Mouse (Mus musculus): ENCODE measurements around the gene Ceacam16. TPM values are rescaled to one million over a fixed set of nuclear protein-coding genes. Genes with fewer than 3 reads are reported as not detected.

Gene Ceacam16
- polyA plus RNA-seq, 1 experiment = 21.7 TPM

- WGBS = 6% methylated on average over 15 of the region's 15 CpGs
- Histone ChIP-seq H3K4me1 (ENCODE audit: control insufficient read depth, insufficient read depth, insufficient read length) (peaks cover 25% of the 10 kb centered on the region; the same call in 1 of the 2 replicates), H3K36me3 (ENCODE audit: control insufficient read depth, insufficient read depth, low read length) (no peaks in the 10 kb centered on the region), H3K27ac (ENCODE audit: insufficient read depth, low read length) (peak overlapping the region; percentile 78), H3K4me3 (ENCODE audit: extremely low read depth, insufficient read depth, insufficient read length) (no peak overlapping the region), H3K27me3 (ENCODE audit: control insufficient read depth, insufficient read depth, low read length) (no peaks in the 10 kb centered on the region)
- peak; percentile 25 to 62 for DNase-seq (ENCODE audit: low read depth in 1 of 2, low spot score in 2 of 2)
- TF ChIP-seq CTCF (IDR thresholded peaks at IDR 0.05; ENCODE audit: extremely low read depth, insufficient read depth, insufficient read length, insufficient replicate concordance) (no peak), POLR2A (IDR thresholded peaks at IDR 0.05; ENCODE audit: low read depth, low read length) (no peak)
These were observed 16.5 kb downstream of the Ceacam16 start for GRCm38 (mm10) chr7:19844521-19845171.

GRCm38 (mm10) chr7:19843561-19843960 is 17.5 kb downstream of the Ceacam16 start:
- Histone ChIP-seq H3K27ac (ENCODE audit: insufficient read depth, low read length) (peak overlapping the region; percentile 37; the same call in 1 of the 2 replicates), H3K27me3 (ENCODE audit: control insufficient read depth, insufficient read depth, low read length) (no peaks in the 10 kb centered on the region), H3K36me3 (ENCODE audit: control insufficient read depth, insufficient read depth, low read length) (no peaks in the 10 kb centered on the region), H3K4me3 (ENCODE audit: extremely low read depth, insufficient read depth, insufficient read length) (no peak overlapping the region), H3K4me1 (ENCODE audit: control insufficient read depth, insufficient read depth, insufficient read length) (peaks cover 25% of the 10 kb centered on the region; the same call in 1 of the 2 replicates)
- WGBS = 12% methylated on average over 11 of the region's 11 CpGs
- TF ChIP-seq CTCF (IDR thresholded peaks at IDR 0.05; ENCODE audit: extremely low read depth, insufficient read depth, insufficient read length, insufficient replicate concordance) = peak; percentile 86
- TF ChIP-seq POLR2A (IDR thresholded peaks at IDR 0.05; ENCODE audit: low read depth, low read length) = no peak
- peak; percentile 41 to 75 for DNase-seq (ENCODE audit: low read depth in 1 of 2, low spot score in 2 of 2)

GRCm38 (mm10) chr7:19842885-19843504 is 18.1 kb downstream of the Ceacam16 start:
- H3K4me3 ChIP-seq (ENCODE audit: extremely low read depth, insufficient read depth, insufficient read length) = no peak overlapping the region
- 69% methylated on average over 19 of the region's 19 CpGs for WGBS
- TF ChIP-seq CTCF (IDR thresholded peaks at IDR 0.05; ENCODE audit: extremely low read depth, insufficient read depth, insufficient read length, insufficient replicate concordance) (no peak), POLR2A (IDR thresholded peaks at IDR 0.05; ENCODE audit: low read depth, low read length) (no peak)
- peaks cover 25% of the 10 kb centered on the region; the same call in 1 of the 2 replicates for H3K4me1 ChIP-seq (ENCODE audit: control insufficient read depth, insufficient read depth, insufficient read length)
- no peaks in the 10 kb centered on the region for H3K27me3 ChIP-seq (ENCODE audit: control insufficient read depth, insufficient read depth, low read length)
- H3K27ac ChIP-seq (ENCODE audit: insufficient read depth, low read length) = no peak overlapping the region
- H3K36me3 ChIP-seq (ENCODE audit: control insufficient read depth, insufficient read depth, low read length) = no peaks in the 10 kb centered on the region
- peak in 1 of 2 experiments; percentile 18 for DNase-seq (ENCODE audit: low read depth in 1 of 2, low spot score in 2 of 2)

GRCm38 (mm10) chr7:19841686-19842413 is 19.2 kb downstream of the Ceacam16 start:
- Histone ChIP-seq H3K4me3 (ENCODE audit: extremely low read depth, insufficient read depth, insufficient read length) (no peak overlapping the region), H3K27me3 (ENCODE audit: control insufficient read depth, insufficient read depth, low read length) (no peaks in the 10 kb centered on the region), H3K4me1 (ENCODE audit: control insufficient read depth, insufficient read depth, insufficient read length) (peaks cover 25% of the 10 kb centered on the region; the same call in 1 of the 2 replicates), H3K36me3 (ENCODE audit: control insufficient read depth, insufficient read depth, low read length) (no peaks in the 10 kb centered on the region), H3K27ac (ENCODE audit: insufficient read depth, low read length) (no peak overlapping the region)
- WGBS = 64% methylated on average over 21 of the region's 21 CpGs
- TF ChIP-seq CTCF (IDR thresholded peaks at IDR 0.05; ENCODE audit: extremely low read depth, insufficient read depth, insufficient read length, insufficient replicate concordance) (no peak), POLR2A (IDR thresholded peaks at IDR 0.05; ENCODE audit: low read depth, low read length) (no peak)
- no peak for DNase-seq (ENCODE audit: low read depth in 1 of 2, low spot score in 2 of 2)

- no peak for TF ChIP-seq CTCF (IDR thresholded peaks at IDR 0.05; ENCODE audit: extremely low read depth, insufficient read depth, insufficient read length, insufficient replicate concordance)
- no peak for TF ChIP-seq POLR2A (IDR thresholded peaks at IDR 0.05; ENCODE audit: low read depth, low read length)
- no peaks in the 10 kb centered on the region for H3K36me3 ChIP-seq (ENCODE audit: control insufficient read depth, insufficient read depth, low read length)
- WGBS = 91% methylated on average over 3 of the region's 3 CpGs
- peaks cover 25% of the 10 kb centered on the region; the same call in 1 of the 2 replicates for H3K4me1 ChIP-seq (ENCODE audit: control insufficient read depth, insufficient read depth, insufficient read length)
- no peaks in the 10 kb centered on the region for H3K27me3 ChIP-seq (ENCODE audit: control insufficient read depth, insufficient read depth, low read length)
- DNase-seq (ENCODE audit: low read depth in 1 of 2, low spot score in 2 of 2) = no peak
- no peak overlapping the region for H3K27ac ChIP-seq (ENCODE audit: insufficient read depth, low read length)
- no peak overlapping the region for H3K4me3 ChIP-seq (ENCODE audit: extremely low read depth, insufficient read depth, insufficient read length)
These were observed 20.2 kb downstream of the Ceacam16 start for GRCm38 (mm10) chr7:19840936-19841335.

GRCm38 (mm10) chr7:19840371-19840770 is 20.7 kb downstream of the Ceacam16 start:
- Histone ChIP-seq H3K4me1 (ENCODE audit: control insufficient read depth, insufficient read depth, insufficient read length) (peaks cover 21% of the 10 kb centered on the region; the same call in 1 of the 2 replicates), H3K27me3 (ENCODE audit: control insufficient read depth, insufficient read depth, low read length) (no peaks in the 10 kb centered on the region), H3K27ac (ENCODE audit: insufficient read depth, low read length) (no peak overlapping the region), H3K36me3 (ENCODE audit: control insufficient read depth, insufficient read depth, low read length) (no peaks in the 10 kb centered on the region), H3K4me3 (ENCODE audit: extremely low read depth, insufficient read depth, insufficient read length) (no peak overlapping the region)
- TF ChIP-seq POLR2A (IDR thresholded peaks at IDR 0.05; ENCODE audit: low read depth, low read length) (no peak), CTCF (IDR thresholded peaks at IDR 0.05; ENCODE audit: extremely low read depth, insufficient read depth, insufficient read length, insufficient replicate concordance) (no peak)
- 90% methylated on average over 4 of the region's 4 CpGs for WGBS
- DNase-seq (ENCODE audit: low read depth in 1 of 2, low spot score in 2 of 2) = no peak

Data from spleen, adult 2 months (tissue).